Mouse (Mus musculus): Measurements from ENCODE around the gene Grin1.
A peak's percentile ranks its signal among the peaks of the same experiment; 100 is the strongest.

The Grin1 gene

DNA sequence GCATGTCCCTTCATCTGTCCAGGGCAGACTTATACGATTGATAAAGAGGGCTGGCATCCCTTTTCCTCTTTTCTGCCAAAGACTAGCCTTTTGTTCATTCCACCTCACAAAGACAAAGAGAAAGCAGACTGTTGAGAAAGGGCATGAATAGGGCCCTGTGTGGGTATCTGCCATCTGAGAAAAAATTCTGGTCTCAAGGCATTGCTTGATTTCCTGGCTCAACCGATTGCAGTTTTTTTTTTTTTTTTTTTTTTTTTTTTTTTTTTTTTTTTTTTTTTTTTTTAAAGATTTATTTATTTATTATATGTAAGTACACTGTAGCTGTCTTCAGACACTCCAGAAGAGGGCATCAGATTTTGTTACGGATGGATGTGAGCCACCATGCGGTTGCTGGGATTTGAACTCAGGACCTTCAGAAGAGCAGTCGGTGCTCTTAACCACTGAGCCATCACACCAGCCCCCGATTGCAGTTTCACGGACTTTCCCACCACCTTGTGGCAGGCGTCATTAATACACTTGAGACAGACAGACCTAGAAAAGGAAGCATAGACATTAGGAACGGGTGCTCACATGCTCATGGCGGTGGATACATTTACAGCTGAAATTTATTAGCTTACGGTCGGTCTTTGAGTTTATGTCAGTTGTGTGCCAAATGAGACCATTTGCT is 62.4 kb downstream of the Grin1 start:
- DNase-seq (ENCODE audit: low spot score) = peak; percentile 46

DNA sequence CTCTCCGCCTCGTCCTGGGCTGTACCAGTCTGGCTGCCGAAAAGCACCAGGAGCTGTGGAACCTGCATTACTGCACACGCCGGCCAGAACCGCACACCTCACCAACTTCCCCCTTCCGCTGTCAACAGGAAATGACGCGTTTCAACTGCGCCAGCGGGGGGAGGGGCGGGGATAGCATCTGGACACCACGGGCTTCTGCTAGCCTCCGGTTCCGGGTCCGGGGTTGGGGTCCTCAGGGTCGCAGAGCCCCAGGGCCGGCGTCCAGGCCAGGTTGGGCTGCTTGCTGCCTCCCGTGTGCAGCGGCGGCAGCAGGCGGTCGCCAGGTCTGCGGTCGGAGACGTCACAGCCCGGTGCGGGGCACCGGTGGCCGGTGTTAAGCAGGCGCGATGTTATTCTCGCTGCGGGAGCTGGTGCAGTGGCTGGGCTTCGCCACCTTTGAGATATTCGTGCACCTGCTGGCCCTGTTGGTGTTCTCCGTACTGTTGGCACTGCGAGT is 63.7 kb downstream of the Grin1 start, which contains the start of gene Tmem203:
TSS of gene Tmem203 (plus strand) at position 156 of the 496 bp plus-strand sequence.
- peak; percentile 93 for DNase-seq (ENCODE audit: low spot score)

DNA sequence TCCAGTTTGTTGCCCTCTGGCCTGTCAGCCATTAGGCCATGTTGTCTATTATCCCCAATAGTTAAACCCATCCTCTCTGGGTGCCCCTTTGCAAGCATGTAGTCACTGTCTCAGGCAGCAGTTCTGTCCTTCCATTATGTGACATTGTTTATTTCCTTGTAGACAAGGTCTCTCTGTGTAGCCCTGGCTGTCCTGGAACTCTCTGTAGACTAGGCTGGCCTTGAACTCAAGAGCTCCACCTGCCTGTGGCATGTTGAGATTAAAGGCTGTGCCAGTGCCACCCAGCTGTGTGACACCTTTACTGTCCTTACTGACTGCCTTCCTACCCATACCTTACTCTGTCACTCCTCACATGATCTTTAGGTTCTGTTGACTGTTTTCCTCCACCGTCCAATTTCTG is 66.7 kb downstream of the Grin1 start:
- no peak for DNase-seq (ENCODE audit: low spot score)

DNA sequence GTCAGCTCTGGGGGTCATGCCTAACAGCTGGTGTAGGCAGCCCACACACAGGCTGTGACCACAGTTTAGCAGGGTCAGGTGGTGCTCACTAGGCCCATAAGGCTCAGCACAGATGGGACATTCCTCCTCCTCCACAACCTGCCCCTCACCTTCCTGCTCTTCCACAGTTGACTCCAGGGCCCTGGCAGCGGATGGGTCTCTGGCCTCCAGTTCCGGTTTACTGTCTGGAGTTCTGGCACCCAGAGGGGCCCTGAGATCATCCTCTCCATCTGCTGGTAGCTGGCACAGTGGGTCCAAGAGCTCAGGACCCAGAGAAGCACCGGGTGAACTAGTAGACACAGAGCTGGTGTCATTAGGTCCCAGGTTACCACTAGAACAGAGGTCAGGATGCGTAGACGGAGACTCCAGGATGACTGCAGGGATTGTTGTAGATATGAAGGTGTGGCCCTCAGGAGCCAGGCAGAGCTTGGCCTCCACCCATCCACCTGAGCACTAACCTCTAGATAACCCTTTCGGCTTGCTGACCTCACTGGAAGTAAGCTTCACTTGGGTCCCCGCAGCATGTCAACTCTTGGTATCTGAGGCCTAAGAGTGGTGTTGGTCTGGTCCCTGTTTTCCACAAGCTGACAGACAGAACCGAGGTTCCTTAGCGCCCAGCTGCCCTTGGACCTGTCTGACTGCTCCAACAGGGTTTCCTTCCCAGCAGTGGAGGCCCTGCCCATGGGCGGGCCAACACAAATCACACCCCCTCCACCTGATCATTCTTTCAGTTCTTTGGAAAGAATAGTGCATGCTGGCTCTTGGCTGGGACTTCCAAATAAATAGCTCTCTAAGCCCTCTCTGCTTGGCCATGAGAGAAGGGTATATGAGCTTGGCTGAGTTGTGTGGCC is 72.6 kb downstream of the Grin1 start, which contains the start of gene AL732309.1:
TSS of gene AL732309.1 (minus strand) at position 681 of the 890 bp plus-strand sequence.
- no peak for DNase-seq (ENCODE audit: low spot score)

DNA sequence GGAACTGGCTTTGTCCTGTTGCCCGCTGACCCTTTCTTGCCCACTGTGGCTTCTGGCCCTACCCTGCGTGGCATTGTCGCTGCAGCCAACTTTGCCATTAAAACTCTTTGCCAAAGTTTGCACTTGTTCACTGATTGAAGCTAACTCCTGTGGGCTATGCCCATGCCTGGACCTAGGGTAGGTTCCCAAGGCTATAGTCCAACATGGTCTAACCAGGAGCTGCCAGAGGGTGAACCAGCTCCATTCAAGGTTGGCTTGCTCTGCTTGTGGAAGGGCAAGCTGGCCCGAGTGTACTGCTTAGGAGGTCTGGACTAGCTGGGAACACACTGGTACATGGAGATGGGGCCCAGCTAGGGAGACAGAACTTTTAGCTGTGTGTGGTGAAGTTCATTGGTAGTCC is 74.8 kb downstream of the Grin1 start:
- no peak for DNase-seq (ENCODE audit: low spot score)

DNA sequence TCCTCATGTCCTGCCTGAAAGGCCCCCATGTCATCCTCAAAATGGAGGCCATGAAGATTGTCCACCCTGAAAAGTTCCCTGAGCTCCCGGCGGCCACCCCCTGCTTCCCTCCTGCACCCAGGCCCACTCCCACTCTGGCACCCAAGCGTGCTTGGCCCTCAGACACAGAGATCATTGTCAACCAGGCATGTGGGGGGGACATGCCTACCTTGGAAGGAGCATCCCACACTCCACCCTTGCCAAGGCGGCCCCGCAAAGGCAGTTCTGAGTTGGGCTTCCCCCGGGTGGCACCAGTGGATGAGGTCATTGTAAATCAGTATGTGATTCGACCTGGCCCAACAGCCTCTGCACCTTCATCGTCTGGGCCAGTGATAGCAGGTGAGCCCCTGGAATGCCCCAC is 75.6 kb downstream of the Grin1 start:
- DNase-seq (ENCODE audit: low spot score) = no peak

DNA sequence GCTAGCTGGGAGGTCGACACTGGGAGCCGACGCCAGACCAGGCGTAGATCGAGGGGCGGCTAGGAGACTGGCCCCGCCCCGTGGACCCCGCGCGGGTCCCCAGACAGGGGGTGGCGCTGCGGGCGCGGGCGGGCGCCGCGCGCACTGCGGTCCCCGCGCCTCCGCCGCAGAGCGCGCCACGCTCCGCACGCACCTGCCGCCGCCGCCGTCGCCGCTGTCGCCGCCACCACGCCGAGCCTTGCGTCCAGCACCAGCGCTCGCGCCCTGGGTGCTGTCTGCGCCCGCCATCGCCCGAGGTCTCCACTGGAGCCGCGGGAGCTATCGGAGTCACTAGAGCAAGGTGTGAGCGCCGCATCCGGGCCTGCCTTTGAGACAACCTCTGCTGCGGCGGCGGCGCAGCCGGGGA is 76.9 kb downstream of the Grin1 start, which contains the start of the genes Rnf208 and Cysrt1:
TSS of gene Rnf208 (plus strand) at position 155 of the 406 bp plus-strand sequence.
TSS of gene Cysrt1 (minus strand) at position 352 of the 406 bp plus-strand sequence.
- no peak for DNase-seq (ENCODE audit: low spot score)

DNA sequence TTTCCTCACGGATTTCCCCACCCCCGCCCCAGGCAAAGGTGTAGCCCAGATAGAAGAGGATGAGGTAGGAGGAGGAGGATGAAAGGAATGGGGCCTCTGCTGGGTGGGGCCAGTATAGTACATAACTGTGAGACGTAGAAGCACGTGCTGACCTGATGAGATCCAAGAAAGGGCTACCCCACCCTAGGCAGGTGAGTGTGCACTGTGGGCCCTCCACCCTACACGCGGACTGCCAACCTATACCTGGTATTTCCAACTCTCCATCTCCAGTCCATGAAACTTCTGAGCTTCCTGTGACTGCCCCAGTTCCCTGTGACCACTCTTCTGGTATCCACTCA is 77.6 kb downstream of the Grin1 start:
- DNase-seq (ENCODE audit: low spot score) = no peak

Data from spleen, adult 12 weeks (tissue).